Mouse (Mus musculus): ENCODE results near the gene Bicral. TPM values are rescaled to one million over a fixed set of nuclear protein-coding genes. Genes with fewer than 3 reads are reported as not detected.
A peak's percentile ranks its signal among the peaks of the same experiment; 100 is the strongest.
"Not testable (repeated sequence)": the region's sequence is repeated elsewhere in the genome, so short reads cannot be mapped to it uniquely, and the experiment has no call there.

Gene Bicral
- total RNA-seq, 2 experiments from 2014 or later = 7.5 to 9.2 TPM

GRCm38 (mm10) chr17:46796743-46797142, 61.5 kb downstream of the Bicral start:
- no peak for DNase-seq

- DNase-seq = no peak
Measured at GRCm38 (mm10) chr17:46792963-46793362, 65.3 kb downstream of the Bicral start.

GRCm38 (mm10) chr17:46787974-46788373, 70.3 kb downstream of the Bicral start:
- not testable (repeated sequence) for DNase-seq

- DNase-seq = no peak
Measured at GRCm38 (mm10) chr17:46786952-46787351, 71.3 kb downstream of the Bicral start.

- no peak for DNase-seq
Measured at GRCm38 (mm10) chr17:46783222-46783565, 75.1 kb downstream of the Bicral start.

GRCm38 (mm10) chr17:46782341-46783221, 75.7 kb downstream of the Bicral start, which contains the start of gene Rpl7l1:
Rpl7l1 (minus strand) TSS chr17:46782672.
- peak; percentile 89 for DNase-seq

GRCm38 (mm10) chr17:46781876-46782275, 76.4 kb downstream of the Bicral start:
- no peak for DNase-seq

GRCm38 (mm10) chr17:46776087-46776486, 82.2 kb downstream of the Bicral start:
- DNase-seq = no peak

GRCm38 (mm10) chr17:46775070-46775469, 83.2 kb downstream of the Bicral start:
- no peak for DNase-seq

GRCm38 (mm10) chr17:46774131-46774472, 84.2 kb downstream of the Bicral start:
- DNase-seq = no peak

- no peak for DNase-seq
Measured at GRCm38 (mm10) chr17:46773278-46774130, 84.8 kb downstream of the Bicral start.

- DNase-seq = peak; percentile 84
Measured at GRCm38 (mm10) chr17:46772404-46773277, 85.6 kb downstream of the Bicral start, which contains the start of gene 2310039H08Rik. 2310039H08Rik (plus strand) TSS chr17:46772635.

- no peak for DNase-seq
Measured at GRCm38 (mm10) chr17:46772038-46772403, 86.3 kb downstream of the Bicral start.

- no peak for DNase-seq
Measured at GRCm38 (mm10) chr17:46771616-46772015, 86.7 kb downstream of the Bicral start.

GRCm38 (mm10) chr17:46771025-46771424, 87.3 kb downstream of the Bicral start:
- no peak for DNase-seq

- no peak for DNase-seq
Measured at GRCm38 (mm10) chr17:46770546-46770945, 87.7 kb downstream of the Bicral start.

- no peak for DNase-seq
Measured at GRCm38 (mm10) chr17:46767868-46768267, 90.4 kb downstream of the Bicral start.

GRCm38 (mm10) chr17:46764916-46765315, 93.4 kb downstream of the Bicral start:
- DNase-seq = not testable (repeated sequence)

GRCm38 (mm10) chr17:46763544-46763943, 94.7 kb downstream of the Bicral start, which contains the start of gene Ptcra:
Ptcra (minus strand) TSS chr17:46763712.
- no peak for DNase-seq

- DNase-seq = no peak
Measured at GRCm38 (mm10) chr17:46758753-46759152, 99.5 kb downstream of the Bicral start.

- DNase-seq = peak; percentile 98
Measured at GRCm38 (mm10) chr17:46751794-46752556, 106.3 kb downstream of the Bicral start, which contains the start of gene Cnpy3. Cnpy3 (minus strand) TSS chr17:46752214.
